Mouse (Mus musculus): ENCODE measurements around the gene Abcc6. TPM values are rescaled to one million over a fixed set of nuclear protein-coding genes. Genes with fewer than 3 reads are reported as not detected.
A peak's percentile ranks its signal among the peaks of the same experiment; 100 is the strongest.
"Not testable (repeated sequence)": the region's sequence is repeated elsewhere in the genome, so short reads cannot be mapped to it uniquely, and the experiment has no call there.

Abcc6 gene
- total RNA-seq, 2 experiments from 2014 or later: 1.5 to 7.2 TPM

DNA sequence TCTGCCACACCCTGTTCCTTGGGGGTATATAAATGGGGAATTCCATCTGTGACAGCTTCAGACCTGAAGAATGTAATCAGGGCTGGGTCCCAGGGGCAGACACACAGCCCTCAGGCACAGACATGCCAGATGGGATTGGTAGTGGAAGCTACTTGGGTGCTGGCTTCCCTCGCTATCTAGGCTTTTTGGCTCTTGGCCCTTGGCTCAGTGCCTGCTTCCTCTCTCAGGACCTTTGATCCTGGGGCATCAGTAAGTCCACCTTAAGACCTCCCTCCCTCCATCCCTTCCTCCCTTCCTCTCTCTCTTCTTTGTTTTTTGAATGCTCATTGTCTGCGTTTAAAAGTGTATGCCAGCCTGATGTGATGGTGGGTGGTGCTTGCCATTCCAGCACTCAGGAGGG is 90.3 kb downstream of the Abcc6 start:
- no peak for DNase-seq (ENCODE audit: low spot score in 2 of 2)

DNA sequence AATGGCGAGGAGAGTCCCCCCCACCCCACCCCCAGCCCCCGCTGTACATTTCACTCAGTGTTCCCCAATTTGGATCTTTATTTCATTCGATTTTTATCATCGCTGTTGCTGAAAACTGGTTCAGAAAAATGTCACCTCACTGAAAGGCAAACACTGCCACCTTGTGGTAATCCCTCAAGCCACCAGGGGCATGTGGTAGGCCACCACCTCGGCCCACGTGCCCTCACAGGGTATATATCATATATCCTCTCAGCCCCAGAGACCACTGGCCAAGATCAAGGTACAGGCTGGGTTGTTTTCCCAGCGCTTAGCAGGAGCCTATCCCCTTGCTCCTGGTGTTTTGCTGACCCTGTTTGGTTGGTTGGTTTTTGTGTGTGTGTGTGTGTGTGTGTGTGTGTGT is 95.0 kb downstream of the Abcc6 start:
- no peak for DNase-seq (ENCODE audit: low spot score in 2 of 2)

DNA sequence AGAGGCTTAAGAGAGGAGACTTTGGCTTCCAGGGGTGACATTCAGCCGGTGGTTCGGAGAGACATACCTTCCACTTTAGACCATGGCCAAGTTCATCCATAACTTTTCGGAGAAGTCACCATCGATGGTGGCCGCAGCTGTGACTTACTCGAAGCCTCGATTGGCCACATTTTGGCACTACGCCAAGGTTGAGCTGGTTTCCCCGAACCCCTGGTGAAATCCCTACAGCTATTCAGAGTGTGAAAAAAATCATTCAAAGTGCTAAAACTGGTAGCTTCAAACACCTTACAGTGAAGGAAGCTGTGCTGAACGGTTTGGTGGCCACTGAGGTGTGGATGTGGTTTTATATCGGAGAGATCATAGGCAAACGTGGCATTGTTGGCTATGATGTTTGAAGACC is 96.3 kb downstream of the Abcc6 start:
- not testable (repeated sequence) for DNase-seq (ENCODE audit: low spot score in 2 of 2)

DNA sequence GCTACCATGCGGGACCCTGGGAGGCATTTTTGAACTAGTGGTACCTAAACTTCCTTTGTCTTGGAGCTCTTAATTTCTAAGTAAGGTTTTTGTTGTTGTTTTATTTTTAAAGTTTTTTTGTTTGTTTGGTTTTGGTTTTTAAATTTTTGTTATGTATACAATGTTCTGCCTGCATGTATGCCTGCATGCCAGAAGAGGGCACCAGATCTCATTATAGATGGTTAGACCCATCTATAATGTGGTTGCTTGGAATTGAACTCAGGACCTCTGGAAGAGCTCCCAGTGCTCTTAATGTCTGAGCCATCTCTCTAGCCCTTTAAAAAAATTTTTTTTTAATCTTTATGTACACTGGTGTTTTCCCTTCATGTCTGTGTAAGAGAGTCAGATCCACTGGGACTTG is 100.4 kb downstream of the Abcc6 start:
- no peak for DNase-seq (ENCODE audit: low spot score in 2 of 2)

DNA sequence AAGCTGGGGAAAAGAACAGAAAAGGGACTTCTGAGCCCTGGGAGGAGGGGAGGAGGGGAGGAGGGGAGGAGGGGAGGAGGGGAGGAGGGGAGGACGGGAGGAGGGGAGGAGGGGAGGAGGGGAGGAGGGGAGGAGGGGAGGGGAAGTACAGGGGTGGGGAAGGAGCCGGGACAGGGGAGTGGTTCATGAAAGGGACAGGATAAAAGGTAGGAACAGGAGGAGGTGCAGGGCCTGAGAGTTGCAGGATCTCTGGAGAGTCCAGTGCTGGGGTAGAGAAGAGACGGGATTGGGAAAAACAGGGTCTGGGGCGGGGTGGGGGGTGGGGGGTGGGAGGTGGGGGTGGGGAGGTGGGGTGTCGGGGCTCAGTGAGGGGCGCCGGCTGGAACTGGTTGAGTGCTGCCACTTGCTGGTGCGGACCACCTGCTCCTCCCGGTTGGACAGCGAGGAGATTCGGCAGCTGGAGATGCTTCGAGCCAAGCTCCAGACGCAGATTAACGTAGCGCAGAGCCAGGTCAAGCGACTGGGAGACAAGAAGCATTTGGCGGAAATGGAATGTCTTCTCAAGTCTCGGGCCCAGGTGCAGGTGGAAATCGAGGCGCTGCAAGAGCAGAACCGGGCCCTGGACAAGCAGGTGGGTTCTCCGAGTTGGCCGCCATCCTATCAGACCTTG is 101.3 kb downstream of the Abcc6 start:
- no peak for DNase-seq (ENCODE audit: low spot score in 2 of 2)

DNA sequence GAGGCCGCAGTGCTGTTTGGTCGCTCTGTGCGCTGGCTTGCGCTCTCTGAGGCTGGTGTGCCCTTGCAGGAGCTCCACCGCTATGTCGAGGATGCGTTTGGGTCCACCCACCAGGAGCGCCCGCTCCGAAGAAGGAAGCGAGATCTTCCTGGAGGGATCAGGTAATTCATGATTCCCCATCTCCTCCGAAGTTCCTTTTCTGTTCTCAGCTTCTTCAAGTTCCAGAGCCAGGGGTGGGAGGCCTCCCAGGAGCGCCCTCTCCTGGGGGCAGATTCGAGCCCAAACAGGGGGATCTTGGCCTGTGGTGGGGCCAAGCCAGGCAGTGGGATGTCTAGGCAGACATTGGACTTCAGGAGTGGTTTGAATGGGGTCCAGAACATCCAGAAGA is 105.7 kb downstream of the Abcc6 start:
- no peak for DNase-seq (ENCODE audit: low spot score in 2 of 2)

DNA sequence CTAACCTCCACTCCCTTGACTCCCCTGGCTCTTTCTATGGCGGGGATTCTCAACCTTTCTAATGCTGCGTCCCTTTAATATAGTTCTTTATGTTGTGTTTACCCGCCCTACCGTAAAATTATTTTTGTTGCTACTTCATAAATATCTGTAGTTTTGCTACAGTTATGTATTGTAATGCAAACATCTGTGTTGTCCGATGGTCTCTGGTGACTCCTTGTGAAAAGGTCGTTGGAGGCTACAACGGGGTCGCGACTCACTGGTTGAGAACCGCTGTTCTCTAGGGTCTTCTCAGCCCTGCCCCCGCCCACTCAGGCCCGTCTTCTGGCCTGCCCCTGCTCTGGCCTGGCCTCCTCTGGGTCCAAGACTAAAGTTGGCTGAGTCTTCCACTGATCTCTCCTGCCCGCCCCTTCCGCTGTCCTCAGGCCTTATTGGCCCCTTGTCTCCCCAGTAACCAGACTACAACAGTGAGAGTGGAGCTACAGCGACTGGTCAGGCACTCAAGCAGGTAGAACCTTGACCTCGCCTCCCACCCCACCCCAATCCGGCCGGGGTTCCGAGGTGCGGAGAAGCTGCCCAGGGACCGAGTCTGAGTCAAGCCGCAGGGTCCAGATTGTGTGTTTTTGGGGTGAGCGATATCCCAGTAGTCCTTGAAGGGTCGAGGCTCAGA is 106.2 kb downstream of the Abcc6 start, which contains the start of gene Ccdc114:
Gene Ccdc114 (plus strand): TSS at position 311 of the 667 bp plus-strand sequence.
- peak; percentile 38 to 72 for DNase-seq (ENCODE audit: low spot score in 2 of 2)

DNA sequence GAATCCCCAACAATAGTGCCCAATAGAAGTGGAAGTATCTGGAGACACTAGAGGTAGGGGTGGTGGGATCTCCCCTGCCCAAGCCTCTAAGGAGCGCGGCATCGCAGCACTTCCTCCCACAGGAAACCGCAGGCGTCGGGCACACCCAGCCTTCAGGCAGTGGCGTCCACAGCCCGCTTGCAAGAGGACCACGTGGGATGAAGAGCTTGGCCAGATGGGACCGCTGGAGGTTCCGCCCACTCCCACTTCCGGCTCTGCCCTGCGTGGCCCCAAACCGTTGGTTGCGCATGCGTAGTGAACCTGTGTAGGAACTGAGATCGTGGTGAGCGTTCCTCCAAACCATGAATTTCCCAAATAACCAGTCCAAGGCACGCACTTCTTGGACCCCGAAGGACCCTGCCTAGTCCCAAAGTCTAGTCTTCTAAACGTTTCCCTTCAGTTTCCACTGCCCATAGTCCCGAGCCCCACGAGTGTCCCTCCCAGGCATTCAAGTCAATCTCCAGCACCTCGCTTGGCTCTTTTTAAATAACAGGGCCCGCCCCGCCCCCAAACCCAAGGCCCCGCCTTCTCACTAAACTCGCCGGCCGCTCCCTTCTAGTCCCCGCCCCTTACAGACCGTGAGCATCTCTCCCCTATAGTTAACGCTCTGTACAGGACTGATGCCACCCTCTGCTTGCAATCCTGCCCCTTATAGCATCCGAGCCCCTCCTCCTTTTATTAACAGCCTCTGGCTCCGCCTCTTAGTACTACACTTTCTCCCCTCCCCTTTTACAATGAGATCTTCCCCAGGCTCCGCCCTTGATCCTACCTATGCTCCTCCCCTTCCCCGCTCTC is 107.0 kb downstream of the Abcc6 start:
- DNase-seq (ENCODE audit: low spot score in 2 of 2): peak; percentile 67 to 90

DNA sequence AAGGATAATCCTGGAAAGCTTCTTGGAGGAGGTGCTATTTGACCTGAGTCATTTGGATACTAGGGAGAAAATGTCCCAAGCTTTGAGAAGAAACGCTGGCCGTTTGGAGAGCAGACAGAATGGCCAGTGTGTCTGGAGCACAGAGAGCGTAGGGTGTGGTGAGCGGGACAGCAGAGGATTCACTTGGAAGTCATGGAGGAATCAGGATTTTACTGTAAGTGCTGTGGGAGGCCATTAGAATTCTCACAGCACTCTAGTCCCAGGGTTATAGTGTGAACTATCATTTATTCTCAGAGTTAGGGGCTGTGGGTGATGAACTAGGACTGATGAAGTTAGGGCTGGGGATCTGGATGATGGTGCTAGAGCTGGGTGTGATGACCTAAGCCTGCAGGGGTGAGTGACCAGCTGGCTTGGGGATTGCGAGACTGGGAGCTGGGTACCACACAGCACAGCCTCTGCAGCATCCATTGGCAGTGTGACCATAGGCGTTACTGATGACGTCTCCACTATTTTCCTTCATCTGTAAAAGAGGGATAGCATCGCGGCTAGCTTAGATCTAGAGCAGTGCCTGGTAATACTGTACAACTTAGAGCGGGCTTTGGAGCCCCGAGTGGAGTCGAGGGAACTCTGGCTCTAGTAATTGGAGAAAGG is 108.0 kb downstream of the Abcc6 start:
- DNase-seq (ENCODE audit: low spot score in 2 of 2): no peak

DNA sequence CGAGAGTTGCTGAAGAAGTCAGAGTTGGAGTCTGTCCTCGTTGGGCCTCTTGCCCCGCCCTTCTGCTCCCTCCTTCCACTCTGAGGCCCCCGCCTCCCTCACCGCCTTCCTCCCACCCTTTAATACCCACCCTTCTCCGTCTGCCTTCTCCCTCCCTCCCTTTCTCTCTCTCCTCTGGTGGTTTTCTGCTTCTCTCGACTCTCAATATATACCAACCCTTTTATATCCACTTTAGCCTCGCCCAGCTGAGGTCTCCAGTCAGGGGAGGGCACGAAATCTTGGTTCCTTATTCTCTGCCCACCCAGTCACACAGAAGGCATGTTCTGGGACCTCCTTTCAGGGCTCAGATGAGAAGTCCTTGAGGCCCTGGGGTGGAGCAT is 108.9 kb downstream of the Abcc6 start, which contains the start of gene Emp3:
Gene Emp3 (minus strand): TSS at position 163 of the 380 bp plus-strand sequence.
- no peak for DNase-seq (ENCODE audit: low spot score in 2 of 2)

DNA sequence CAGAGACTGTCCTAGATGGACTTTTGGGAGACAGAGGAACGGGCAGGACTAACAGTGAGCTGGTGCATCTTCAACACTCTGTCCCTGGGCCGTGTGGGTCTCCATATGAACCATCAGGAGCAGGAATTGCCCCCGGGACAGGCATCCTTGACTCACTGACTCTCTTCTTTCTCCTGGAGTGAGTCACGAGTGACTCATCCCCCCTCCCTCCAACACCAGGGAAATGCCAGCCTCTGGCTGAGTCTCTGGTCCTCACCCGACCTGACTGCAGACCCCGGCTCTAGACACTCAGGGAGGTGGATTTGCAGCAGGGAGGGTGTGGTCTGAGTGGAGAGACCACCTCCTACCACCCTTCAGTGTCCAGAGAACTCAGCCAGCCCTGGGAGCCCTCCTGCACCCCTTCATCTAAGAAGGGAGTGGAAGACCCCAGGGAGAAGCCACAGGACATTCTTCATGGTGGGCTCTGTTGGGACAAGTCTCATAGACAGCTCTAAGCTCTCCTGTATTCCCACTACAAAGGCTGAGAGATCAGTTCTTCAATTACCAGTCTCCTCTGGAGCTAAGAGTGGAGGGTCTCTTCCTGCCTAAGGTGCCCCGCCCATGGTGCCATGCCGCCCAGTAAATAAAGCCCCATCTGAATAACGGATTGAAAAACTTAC is 109.4 kb downstream of the Abcc6 start:
- peak in 1 of 2 experiments; percentile 57 for DNase-seq (ENCODE audit: low spot score in 2 of 2)

DNA sequence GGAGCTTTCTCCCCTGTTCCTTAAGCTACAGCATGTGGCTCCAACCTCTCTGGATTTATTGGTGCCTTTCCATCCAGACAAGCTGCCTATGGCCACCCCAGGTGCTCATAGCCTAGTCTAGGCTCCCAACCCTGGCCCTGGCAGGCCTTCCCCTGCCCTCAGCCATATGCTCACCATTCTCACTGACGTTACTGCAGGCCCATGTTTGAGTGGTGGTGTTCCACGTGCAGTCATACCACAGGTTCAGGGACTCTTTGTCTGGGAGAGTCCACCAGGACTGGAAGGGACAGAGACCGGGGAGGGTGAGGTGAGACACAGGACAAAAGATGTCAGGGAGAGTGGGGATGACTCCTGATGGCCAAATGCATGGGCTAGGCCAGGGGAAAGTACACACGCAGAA is 110.3 kb downstream of the Abcc6 start:
- no peak for DNase-seq (ENCODE audit: low spot score in 2 of 2)

DNA sequence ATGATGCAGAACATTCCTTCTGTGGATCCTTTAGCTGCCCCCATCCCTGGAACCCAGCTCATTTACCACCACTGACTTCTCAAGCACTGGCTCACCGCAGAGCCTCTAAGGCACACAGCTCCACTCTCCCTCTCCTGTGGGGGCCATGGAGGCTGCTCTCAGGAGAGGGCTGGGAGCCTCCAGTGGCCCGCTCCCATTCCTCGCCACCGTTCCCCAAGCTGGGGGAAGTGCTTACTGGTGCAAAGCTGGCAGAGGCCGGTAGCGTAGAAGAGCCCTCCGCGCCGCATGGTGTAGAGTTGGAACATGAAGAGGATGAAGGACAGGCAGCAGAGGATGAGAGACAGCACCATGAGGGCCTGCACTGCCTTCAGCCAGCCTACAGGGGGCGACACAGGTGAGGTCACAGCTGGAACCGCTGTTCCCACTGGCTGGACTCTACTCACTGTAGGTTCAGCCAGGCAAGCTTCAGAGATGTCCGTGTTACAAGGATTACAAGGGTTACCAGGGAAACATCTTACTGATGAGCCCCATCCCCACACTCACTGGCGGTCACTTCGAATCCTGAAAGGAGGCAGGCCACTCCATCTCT is 110.9 kb downstream of the Abcc6 start:
- DNase-seq (ENCODE audit: low spot score in 2 of 2): no peak

DNA sequence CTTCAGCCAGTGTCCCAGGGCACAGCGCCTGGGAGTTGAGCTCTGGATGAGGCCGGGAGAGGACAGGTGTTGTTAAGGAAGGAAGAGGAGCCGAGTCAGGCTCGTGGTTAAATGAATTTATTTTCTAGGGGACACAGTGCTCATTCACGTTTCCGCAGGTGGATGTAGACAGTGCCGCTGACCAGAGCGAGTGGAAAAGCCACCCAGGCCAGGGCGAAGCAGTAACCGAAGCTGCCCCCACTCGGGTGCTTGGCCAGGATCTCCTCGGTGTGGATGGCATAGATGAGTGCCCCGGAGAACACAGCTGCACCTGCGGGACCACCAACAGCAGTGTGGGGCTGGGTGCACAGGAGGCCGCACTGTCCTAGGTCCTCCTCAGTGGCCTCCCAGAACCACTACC is 112.2 kb downstream of the Abcc6 start:
- DNase-seq (ENCODE audit: low spot score in 2 of 2): no peak

Other genes with a start within 250 kb of the Abcc6 start
- gene Lmtk3, start 246.6 kb downstream of the Abcc6 start, total RNA-seq (2021): 10 to 100 TPM; 17.2 to 18.8 TPM
- 1 to 10 TPM in 1 of 2 experiments, under 1 TPM in 1; 0.64 to 1.0 TPM for gene Sult2b1, start 245.6 kb downstream of the Abcc6 start, total RNA-seq (2021)
- gene Cyth2, start 215.7 kb downstream of the Abcc6 start, total RNA-seq (2021): 100 to 1,000 TPM; 124 to 126 TPM
- under 1 TPM; 0.45 to 0.53 TPM for gene Kcnj14, start 205.5 kb downstream of the Abcc6 start, total RNA-seq (2021)
- gene Grwd1, start 199.4 kb downstream of the Abcc6 start, total RNA-seq (2021): 10 to 100 TPM; 28.2 to 28.3 TPM
- 100 to 1,000 TPM; 147 to 148 TPM for gene Kdelr1, start 157.5 kb downstream of the Abcc6 start, total RNA-seq (2021)
- 1 to 10 TPM; 2.0 to 2.1 TPM for gene Grin2d, start 151.9 kb downstream of the Abcc6 start, total RNA-seq (2021)
- under 1 TPM; 0.79 to 0.95 TPM for gene Syngr4, start 133.6 kb downstream of the Abcc6 start, total RNA-seq (2021)
- gene Tmem143, start 133.4 kb downstream of the Abcc6 start, total RNA-seq (2021): 10 to 100 TPM; 30.2 to 33.3 TPM
- 100 to 1,000 TPM; 191 to 202 TPM for gene Emp3, start 108.9 kb downstream of the Abcc6 start, total RNA-seq (2021)
- gene Ccdc114, start 106.2 kb downstream of the Abcc6 start, total RNA-seq (2021): 1 to 10 TPM; 8.8 to 10.0 TPM
- 10 to 100 TPM; 53.4 to 57.7 TPM for gene Nomo1, start 3.4 kb upstream of the Abcc6 start, total RNA-seq (2021)
- gene Kcnj11, start 70.5 kb upstream of the Abcc6 start, total RNA-seq (2021): 1 to 10 TPM; 2.3 to 2.8 TPM
- gene Abcc8, start 149.7 kb upstream of the Abcc6 start, total RNA-seq (2021): 1 to 10 TPM in 1 of 2 experiments, under 1 TPM in 1; 0.76 to 9.4 TPM
- 10 to 100 TPM in 1 of 2 experiments, 1 to 10 TPM in 1; 1.6 to 11.5 TPM for gene Ush1c, start 208.2 kb upstream of the Abcc6 start, total RNA-seq (2021)
- not detected for gene Otog, start 210.7 kb upstream of the Abcc6 start, total RNA-seq (2021)